Mouse (Mus musculus): ENCODE measurements around the gene Syne4.

Gene Syne4

DNA sequence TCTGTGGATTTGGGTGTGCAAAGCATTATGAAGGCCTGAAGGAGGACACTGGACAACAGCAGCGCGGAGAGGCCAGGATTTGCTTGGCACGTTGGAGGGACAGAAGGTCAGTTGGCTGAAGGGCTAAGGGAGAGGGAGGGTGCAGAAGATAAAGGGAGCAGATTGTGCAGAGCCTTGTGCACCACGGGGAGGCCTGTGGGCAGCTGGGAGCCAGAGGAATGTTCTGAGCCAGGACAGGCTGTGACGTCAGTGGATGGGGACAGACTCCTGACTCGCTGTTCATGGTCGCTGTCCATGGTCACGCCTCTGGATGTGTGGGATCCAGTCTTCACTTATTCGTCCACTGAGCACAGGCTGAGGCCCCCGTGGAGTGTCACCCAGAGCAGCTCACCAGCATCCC is 19.5 kb upstream of the Syne4 start:
- in situ Hi-C loops (cut with MboI; ENCODE audit: low sequenced_read_pairs), result no loop called here

GRCm38 (mm10) chr7:30296816-30297215 is 17.8 kb upstream of the Syne4 start:
- in situ Hi-C loops (cut with MboI; ENCODE audit: low sequenced_read_pairs), result no loop called here

GRCm38 (mm10) chr7:30297266-30297665 is 17.3 kb upstream of the Syne4 start:
- in situ Hi-C loops (cut with MboI; ENCODE audit: low sequenced_read_pairs), result no loop called here

DNA sequence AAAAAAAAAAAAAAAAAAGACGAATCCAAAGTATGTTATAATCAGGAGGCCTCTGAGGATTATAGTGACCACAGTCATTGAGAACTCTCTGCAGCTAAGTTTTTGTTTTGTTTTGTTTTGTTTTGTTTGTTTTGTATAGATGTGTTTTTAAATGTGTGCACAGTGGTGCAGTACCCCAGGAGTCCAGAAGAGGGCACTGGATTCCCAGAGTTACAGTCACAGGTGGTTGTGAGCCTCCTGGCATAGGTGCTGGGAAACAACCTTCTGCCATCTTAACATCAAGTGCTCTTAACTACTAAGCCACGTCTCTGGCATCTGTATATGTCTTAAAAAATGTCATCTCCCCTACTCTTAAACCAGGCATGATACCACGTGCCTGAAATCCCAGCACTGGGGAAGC is 13.7 kb upstream of the Syne4 start:
- in situ Hi-C loops (cut with MboI; ENCODE audit: low sequenced_read_pairs), result no loop called here

- in situ Hi-C loops (cut with MboI; ENCODE audit: low sequenced_read_pairs), result no loop called here
These were observed 8.4 kb upstream of the Syne4 start for GRCm38 (mm10) chr7:30306083-30306779.

DNA sequence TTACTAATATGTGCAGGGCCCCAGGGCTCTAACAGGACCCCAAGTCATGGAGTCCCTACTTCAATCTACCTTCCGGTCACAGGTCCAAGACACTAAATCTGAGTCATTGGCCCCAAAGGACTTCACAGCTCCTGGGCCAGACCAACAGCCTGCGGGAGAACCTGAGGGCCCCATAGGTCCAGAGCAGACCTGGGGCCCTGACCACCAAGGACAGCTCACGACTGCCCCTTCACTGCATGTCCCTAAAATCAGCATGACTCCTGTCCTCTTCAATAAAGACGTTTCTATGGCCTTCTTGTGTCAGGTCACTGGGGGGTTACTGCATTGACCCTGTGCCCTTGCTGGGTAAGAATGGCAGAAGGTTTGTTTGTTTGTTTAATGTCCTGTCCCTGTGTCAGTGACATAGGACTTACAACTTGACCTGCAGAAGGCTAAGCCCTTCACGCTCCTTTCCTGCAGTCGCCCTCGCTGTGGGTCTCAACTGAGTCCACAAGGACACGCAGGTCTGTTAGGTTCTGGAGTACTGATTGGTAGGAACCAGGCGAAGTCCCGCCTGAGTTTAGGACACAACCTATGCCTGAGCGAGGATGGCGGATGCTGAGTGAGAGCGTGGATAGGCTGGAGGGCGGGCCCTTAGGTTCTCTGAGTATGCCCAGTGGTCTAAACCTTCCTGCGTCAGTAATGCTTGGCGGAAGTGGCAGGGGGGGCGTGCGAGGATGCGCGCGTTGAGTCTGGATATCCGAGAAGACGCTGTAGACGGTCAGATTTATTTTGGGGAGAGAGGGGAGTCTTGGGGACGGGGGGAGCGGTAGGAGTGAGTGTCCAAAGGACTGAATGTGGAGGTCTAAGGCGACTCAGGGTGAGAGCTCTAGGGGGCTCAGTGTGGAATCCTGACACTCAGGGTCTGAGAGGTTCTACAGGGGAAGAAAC is 6.3 kb upstream of the Syne4 start, which contains the start of gene Alkbh6:
TSS of gene Alkbh6 (plus strand) at position 642 of the 930 bp plus-strand sequence.
- in situ Hi-C loops (cut with MboI; ENCODE audit: low sequenced_read_pairs), result no loop called here

- in situ Hi-C loops (cut with MboI; ENCODE audit: low sequenced_read_pairs), result no loop called here
These were observed 5.0 kb upstream of the Syne4 start for GRCm38 (mm10) chr7:30309395-30310129.

- in situ Hi-C loops (cut with MboI; ENCODE audit: low sequenced_read_pairs), result no loop called here
These were observed 4.5 kb upstream of the Syne4 start for GRCm38 (mm10) chr7:30310136-30310535.

- in situ Hi-C loops (cut with MboI; ENCODE audit: low sequenced_read_pairs), result no loop called here
These were observed 814 bp upstream of the Syne4 start for GRCm38 (mm10) chr7:30313666-30314320.

DNA sequence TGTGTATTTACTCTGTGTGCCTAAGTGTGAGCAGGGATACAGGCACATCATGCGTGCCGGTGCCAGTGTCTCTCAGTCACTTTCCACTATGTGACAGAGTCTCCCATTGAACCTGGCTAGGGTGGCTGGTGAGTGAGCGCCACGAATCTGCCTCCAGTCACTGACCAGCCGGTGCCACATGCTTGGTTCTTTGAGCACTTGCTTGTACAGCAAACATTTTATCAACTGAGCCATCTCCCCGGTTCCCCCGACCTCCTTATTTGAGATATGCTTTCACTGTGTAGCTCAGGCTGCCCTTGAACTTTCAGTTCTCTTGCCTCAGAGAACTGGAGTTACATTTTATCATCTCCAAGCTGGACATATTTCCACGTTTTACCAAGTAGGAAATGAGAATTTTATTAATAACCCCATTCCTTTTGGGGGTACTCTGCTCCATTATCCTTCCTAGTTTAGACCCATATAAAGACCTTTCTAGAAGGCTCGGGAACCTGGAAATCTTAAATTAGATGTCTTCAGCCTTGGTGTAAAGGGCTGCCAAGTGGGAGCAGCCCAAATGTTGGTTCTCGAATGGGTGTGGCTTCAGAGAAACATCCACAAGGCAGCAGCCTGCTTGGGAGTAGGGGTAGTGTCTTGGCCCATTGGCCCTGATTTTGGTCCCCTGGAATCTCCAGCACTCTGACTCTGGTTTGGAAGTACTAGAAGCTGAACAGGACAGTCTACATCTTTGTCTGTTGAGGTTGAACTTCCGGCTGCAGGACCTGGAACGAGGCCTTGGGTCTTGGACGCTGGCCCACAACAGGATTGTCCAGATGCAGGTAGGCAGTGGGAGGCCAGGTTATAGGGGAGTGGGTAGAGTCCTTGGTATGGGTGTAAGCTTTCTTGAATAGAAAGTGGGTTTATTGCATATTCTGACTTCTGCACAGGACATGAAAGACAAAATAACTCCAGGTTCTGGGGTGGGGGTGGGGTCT is 1.2 kb downstream of the Syne4 start:
- in situ Hi-C loops (cut with MboI; ENCODE audit: low sequenced_read_pairs), result no loop called here

DNA sequence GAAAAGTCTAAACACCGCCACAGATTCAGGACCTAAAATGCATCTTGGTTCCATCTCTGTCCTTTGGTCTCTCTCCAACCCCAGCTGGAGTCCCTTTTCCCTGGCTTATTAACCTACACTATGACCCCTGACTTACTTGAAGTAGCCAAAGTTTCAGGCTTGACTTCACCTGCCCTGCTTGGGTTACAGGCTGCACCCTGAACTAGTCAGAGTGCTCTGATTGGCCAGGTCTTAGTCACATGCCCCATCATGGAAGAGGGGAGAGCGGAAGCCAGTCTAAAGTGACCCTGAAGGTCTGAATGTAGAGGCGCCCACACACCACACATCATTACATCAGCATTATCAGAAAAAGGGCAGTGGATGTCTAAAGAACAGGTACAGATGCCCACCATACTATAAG is 3.5 kb downstream of the Syne4 start:
- in situ Hi-C loops (cut with MboI; ENCODE audit: low sequenced_read_pairs), result no loop called here

- in situ Hi-C loops (cut with MboI; ENCODE audit: low sequenced_read_pairs), result no loop called here
These were observed 6.3 kb downstream of the Syne4 start for GRCm38 (mm10) chr7:30320946-30321345.

- in situ Hi-C loops (cut with MboI; ENCODE audit: low sequenced_read_pairs), result no loop called here
These were observed 7.1 kb downstream of the Syne4 start, which contains the start of gene E130208F15Rik for GRCm38 (mm10) chr7:30321539-30322284. Gene E130208F15Rik (plus strand): TSS chr7:30321740.

GRCm38 (mm10) chr7:30322285-30322667 is 7.7 kb downstream of the Syne4 start:
- in situ Hi-C loops (cut with MboI; ENCODE audit: low sequenced_read_pairs), result no loop called here

DNA sequence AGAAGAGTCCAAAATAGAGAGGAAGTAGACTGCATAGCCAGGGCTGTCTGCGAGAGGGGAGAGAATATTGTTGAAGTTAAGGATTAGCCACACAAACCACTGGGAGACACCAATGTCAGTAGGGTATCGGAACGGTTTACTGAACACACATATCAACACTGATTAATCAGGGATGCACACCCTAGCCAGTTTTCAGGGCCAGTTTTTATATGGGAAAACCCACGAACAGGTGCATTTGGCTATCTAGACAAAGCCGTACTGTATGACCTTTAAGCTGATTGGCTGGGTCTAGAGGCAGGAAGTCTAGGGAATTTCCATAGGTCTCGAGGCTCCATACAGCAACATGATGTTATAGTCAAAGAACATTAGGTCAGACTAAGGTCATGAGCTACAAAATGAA is 8.3 kb downstream of the Syne4 start:
- in situ Hi-C loops (cut with MboI; ENCODE audit: low sequenced_read_pairs), result no loop called here

DNA sequence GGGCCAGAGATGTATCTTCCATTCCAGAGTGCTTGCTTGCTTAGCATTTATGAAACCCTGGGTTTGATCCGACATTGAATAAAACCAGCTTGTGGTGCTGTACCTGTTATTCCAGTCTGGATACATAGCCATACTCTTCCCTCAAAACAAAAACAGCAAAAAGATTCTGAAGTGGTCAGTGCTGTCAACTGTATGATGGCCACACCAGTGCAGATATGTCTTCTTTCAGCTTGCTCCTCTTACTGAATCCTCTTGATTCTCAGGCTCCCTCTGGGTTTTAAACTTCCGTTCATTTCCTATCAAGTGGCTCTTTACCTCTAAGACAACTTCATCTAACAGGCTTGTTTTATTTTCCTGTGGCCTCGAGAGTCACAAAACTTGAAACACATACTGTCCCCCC is 9.2 kb downstream of the Syne4 start, which contains the start of gene Sdhaf1:
TSS of gene Sdhaf1 (minus strand) at position 101 of the 400 bp plus-strand sequence.
- in situ Hi-C loops (cut with MboI; ENCODE audit: low sequenced_read_pairs), result no loop called here

- in situ Hi-C loops (cut with MboI; ENCODE audit: low sequenced_read_pairs), result no loop called here
These were observed 9.8 kb downstream of the Syne4 start for GRCm38 (mm10) chr7:30324300-30324944.

- in situ Hi-C loops (cut with MboI; ENCODE audit: low sequenced_read_pairs), result no loop called here
These were observed 10.8 kb downstream of the Syne4 start for GRCm38 (mm10) chr7:30325364-30325763.
